Mouse (Mus musculus): ENCODE measurements at regions not wholly inside any gene's neighbourhood (a gene's known extent, or its start where the extent isn't known, plus 50 kb on each side); places are given as distances from the start of the nearest gene placed in this dataset.

DNA sequence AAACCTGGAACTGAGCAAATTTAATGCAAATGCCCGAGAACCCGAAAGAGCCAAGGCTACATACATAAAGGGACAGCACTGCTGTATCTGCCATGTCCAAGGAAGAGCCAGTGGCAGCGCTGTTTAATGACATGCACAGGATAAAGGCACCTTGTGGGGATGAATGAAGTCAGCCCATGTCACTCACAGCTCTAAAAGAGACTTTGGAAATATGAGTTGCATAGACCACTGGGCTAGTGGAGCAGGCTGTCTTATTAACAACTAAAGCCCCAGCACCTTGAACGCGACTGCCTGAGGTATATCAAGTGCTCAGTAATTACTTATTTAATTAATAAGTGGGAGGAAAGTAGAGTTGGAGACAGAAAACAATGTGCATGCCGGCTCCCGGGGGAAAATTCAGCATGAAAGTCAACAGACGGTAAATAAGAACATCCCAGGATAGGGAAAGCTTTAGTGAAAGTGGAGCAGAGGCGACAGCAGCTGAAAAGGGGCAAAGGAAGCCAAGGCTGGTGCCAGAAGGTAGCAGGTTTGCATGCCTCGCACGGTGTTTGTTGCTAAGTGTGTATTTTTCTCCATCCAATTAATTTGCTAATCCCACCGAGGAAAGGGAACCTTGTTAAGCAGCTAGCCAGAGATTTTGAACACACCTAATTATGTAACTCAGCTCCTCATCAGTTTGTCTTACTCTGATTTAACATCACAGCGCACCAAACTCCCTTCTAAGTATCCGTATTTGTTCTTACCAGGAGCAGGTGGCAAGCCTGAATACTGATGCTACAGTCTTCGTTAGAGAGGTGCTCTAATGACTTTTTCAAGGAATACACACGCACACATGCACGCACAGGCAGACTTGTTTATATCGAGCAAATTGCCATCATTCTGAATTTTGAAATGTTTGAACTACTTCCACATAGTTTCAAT is 167.4 kb downstream of the Triml1 start:
- peak in 1 of 2 experiments; percentile 7 for DNase-seq

DNA sequence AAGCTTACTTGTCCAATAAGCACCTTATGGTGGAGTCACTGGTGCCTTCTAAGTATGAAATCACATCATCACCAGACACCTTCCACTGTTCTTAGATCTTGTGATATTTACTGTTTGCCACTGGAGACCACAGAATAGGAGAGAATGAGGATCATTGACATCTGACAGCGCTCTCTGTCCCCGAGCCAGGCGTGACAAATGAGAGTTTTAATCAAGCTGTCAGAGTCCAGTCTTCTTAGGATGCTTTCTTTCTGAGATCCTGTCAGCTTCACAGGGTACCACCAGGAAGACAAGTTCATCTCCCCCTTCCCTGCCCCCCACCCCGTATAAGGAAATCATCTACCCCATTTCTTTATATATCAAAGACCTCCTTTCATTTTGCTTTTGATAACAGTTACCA is 168.7 kb downstream of the Triml1 start:
- DNase-seq: no peak

DNA sequence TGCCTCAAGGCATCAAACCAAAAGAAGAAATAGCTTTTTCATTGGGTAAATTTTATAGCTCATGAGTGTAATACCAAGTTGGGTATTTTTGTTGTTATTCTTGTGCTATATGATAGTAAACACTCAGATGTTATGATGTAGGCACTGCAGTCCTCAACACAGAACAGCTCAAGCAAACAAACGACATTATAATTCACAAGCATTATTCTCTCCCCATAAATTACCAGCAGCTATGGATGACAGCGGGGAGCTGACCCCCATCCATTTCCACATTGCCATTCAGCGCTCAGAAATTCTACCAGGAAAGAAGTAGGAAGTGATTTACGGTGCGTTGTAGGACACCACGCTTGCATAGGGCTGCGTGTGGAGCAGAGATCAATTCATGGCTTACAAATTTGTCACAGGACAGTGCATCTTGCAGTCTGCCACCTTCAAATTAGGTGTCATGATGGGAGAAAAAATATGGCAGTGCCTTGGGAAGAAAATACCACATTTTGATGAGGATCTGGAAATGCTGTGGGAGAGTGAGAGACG is 173.4 kb downstream of the Triml1 start:
- DNase-seq: no peak

DNA sequence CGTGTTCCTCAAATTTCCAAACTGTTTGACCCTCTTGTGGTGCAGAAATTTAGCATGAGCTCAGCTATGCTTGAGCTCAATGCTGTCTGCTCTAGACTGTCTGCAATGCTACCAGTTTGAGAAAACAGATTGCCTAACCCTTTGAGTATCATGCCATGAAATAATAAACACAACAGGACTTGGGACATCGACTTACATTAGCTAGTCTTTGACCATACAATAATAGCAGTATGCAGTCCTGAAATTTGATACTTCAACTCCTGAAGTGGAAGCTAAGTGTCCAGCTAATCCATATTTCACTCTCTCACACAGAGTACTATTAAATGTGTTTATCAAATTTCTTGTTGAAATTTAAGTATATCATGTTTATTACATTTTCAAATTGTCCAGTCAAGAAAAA is 176.8 kb downstream of the Triml1 start:
- no peak for DNase-seq

- no peak for DNase-seq
Observed at GRCm38 (mm10) chr8:42958052-42958805, 183.1 kb downstream of the Triml1 start.

DNA sequence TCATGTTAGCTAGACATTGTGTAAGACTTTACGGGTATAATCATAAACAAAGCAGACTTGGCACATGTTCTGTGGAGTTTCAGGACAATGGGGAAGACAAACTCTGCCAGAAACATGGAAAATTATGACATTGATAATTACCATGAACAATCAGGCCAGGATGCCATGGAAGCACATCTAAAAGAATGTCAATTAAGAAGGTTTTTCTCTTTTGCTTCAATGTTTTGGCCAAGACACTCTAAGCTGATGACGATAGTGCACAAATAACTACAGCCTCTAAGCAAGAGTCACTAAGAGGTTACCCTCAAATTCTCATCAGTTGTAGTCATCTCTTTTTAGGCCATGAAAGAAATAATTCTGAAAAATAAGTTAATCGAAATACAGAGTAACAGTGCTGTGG is 208.7 kb downstream of the Triml1 start:
- DNase-seq: no peak

DNA sequence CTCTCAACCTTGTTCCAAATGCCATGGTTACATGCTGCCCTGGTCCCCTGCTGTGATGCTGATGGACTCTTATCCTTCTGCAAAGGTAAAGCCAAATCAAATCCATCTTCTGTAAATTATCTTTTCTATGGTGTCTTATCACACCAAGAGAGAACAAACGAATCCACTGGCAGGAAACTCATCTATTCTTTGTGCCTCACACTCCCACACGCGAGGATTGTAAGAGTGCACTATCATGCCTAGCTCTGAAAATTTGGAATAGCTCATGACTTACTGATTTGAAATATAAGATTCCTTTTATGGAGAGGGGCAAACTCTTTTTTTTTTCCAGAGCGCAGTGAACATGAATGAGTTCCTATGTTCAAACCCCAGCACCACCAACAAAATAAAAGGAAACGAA is 249.6 kb downstream of the Triml1 start:
- no peak for DNase-seq

- DNase-seq: no peak
Observed at GRCm38 (mm10) chr8:42886516-42886915, 254.8 kb downstream of the Triml1 start.

- no peak for DNase-seq
Observed at GRCm38 (mm10) chr8:42870262-42870661, 271.0 kb downstream of the Triml1 start.
